Mouse (Mus musculus): ENCODE results near the gene Zbtb20. TPM values are rescaled to one million over a fixed set of nuclear protein-coding genes. Genes with fewer than 3 reads are reported as not detected.

Gene Zbtb20
- total RNA-seq (2014; rRNA removed; ENCODE audit: low replicate concordance) (19.8 and 36.2 TPM in 2 replicates), polyA plus RNA-seq (2015; fragmentation: Nextera tagmentation; extraction: Ambion mirVana) (45.8 and 48.7 TPM in 2 replicates)

DNA sequence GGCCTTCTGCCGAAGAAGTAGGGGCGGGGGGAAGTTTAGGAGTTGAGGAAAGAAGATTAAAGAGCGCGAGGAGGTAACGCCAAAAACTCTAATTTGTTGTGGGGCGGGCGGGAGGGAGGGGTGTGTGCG is at the start of gene Zbtb20:
TSS of gene Zbtb20 (plus strand) at position 30 of the 129 bp plus-strand sequence.
- 0% methylated on average over 2 of the region's 8 CpGs for WGBS
- H3K9me3 ChIP-seq (replicated peaks; ENCODE audit: control insufficient read depth, low read length), result no peaks in the 10 kb centered on the region
- peak within 1 kb of the TSS; percentile 82 for H3K4me2 ChIP-seq (ENCODE audit: low read depth, low read length)
- DNase-seq (ENCODE audit: low spot score) (no peak), ATAC-seq (ENCODE audit: insufficient read depth, low read depth) (no peak)
- peaks cover 5% of the 10 kb centered on the region; the same call in 1 of the 2 replicates for H3K4me1 ChIP-seq (ENCODE audit: control insufficient read depth, insufficient read depth)
- TF ChIP-seq EP300 (IDR thresholded peaks at IDR 0.05; ENCODE audit: low read depth), result no peak
- TF ChIP-seq CTCF (IDR thresholded peaks at IDR 0.05; ENCODE audit: low read depth), result no peak
- H3K9ac ChIP-seq (replicated peaks; ENCODE audit: low read depth, low read length), result peak within 1 kb of the TSS; percentile 83
- H3K36me3 ChIP-seq (replicated peaks; ENCODE audit: control insufficient read depth, insufficient read depth, low read length), result no peaks in the 10 kb centered on the region
- peak within 1 kb of the TSS; percentile 99 for H3K27ac ChIP-seq (ENCODE audit: low read depth)
- peak within 1 kb of the TSS; percentile 90 for H3K4me3 ChIP-seq (ENCODE audit: low read depth, low read length)
- H3K27me3 ChIP-seq (ENCODE audit: control insufficient read depth, insufficient read depth, low read length), result no peaks in the 10 kb centered on the region

DNA sequence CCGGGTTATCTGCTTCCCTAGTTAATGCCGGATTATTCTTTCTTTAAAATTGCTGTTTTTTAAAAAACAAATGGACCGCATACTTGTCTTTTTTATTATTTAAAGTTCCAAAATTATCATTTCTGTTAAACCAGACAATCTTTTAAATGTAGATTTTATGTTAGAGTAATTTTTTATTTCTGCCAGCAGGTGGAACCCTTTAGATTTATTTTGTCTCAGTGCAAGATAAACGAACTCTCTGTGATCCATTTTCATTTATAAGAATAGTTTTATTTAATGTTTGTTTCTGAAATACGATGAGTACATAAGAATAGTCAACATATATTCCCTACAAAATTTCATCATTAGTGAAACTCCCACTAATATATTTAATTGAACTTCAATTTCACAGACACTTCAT is 39.7 kb upstream of the Zbtb20 start:
- Histone ChIP-seq H3K9me3 (replicated peaks; ENCODE audit: control insufficient read depth, low read length) (no peaks in the 10 kb centered on the region), H3K36me3 (replicated peaks; ENCODE audit: control insufficient read depth, insufficient read depth, low read length) (no peaks in the 10 kb centered on the region), H3K27ac (ENCODE audit: low read depth) (no peak overlapping the region), H3K27me3 (ENCODE audit: control insufficient read depth, insufficient read depth, low read length) (no peaks in the 10 kb centered on the region), H3K4me3 (ENCODE audit: low read depth, low read length) (no peak overlapping the region), H3K4me1 (ENCODE audit: control insufficient read depth, insufficient read depth) (no peaks in the 10 kb centered on the region), H3K9ac (replicated peaks; ENCODE audit: low read depth, low read length) (no peak overlapping the region), H3K4me2 (ENCODE audit: low read depth, low read length) (no peak overlapping the region)
- TF ChIP-seq EP300 (IDR thresholded peaks at IDR 0.05; ENCODE audit: low read depth) (no peak), CTCF (IDR thresholded peaks at IDR 0.05; ENCODE audit: low read depth) (peak; percentile 19)
- ATAC-seq (ENCODE audit: insufficient read depth, low read depth), result no peak
- WGBS, result 56% methylated on average over 5 of the region's 5 CpGs
- peak; percentile 28 for DNase-seq (ENCODE audit: low spot score)

- H3K9ac ChIP-seq (replicated peaks; ENCODE audit: low read depth, low read length), result no peak overlapping the region
- H3K4me1 ChIP-seq (ENCODE audit: control insufficient read depth, insufficient read depth), result no peaks in the 10 kb centered on the region
- H3K9me3 ChIP-seq (replicated peaks; ENCODE audit: control insufficient read depth, low read length), result no peaks in the 10 kb centered on the region
- no peak overlapping the region for H3K27ac ChIP-seq (ENCODE audit: low read depth)
- TF ChIP-seq EP300 (IDR thresholded peaks at IDR 0.05; ENCODE audit: low read depth) (no peak), CTCF (IDR thresholded peaks at IDR 0.05; ENCODE audit: low read depth) (no peak)
- no peak overlapping the region for H3K4me2 ChIP-seq (ENCODE audit: low read depth, low read length)
- DNase-seq (ENCODE audit: low spot score), result no peak
- H3K4me3 ChIP-seq (ENCODE audit: low read depth, low read length), result no peak overlapping the region
- H3K36me3 ChIP-seq (replicated peaks; ENCODE audit: control insufficient read depth, insufficient read depth, low read length), result no peaks in the 10 kb centered on the region
- no peaks in the 10 kb centered on the region for H3K27me3 ChIP-seq (ENCODE audit: control insufficient read depth, insufficient read depth, low read length)
- WGBS, result 50% methylated on average over 2 of the region's 2 CpGs
- no peak for ATAC-seq (ENCODE audit: insufficient read depth, low read depth)
These were observed 39.1 kb upstream of the Zbtb20 start for GRCm38 (mm10) chr16:42836404-42837120.

DNA sequence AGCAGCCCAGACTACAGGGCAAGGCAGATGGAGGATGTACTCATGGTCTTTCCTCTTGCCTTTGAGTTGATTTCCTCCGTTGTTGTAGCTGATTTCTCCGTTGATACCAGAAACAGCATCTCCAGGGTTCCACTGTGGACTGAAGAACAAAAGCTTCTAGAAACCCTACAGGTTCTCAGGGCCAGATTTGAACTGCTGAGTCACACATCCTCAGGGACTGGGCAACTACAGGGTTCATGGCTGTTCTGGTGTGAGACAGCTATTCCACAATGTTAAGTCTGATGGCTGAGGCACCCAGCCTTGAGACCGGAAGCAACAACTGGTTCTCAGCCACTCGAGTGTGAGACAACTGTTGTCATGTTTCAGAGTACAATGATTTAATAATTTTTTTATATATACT is 37.5 kb upstream of the Zbtb20 start:
- Histone ChIP-seq H3K27ac (ENCODE audit: low read depth) (no peak overlapping the region), H3K9me3 (replicated peaks; ENCODE audit: control insufficient read depth, low read length) (no peaks in the 10 kb centered on the region), H3K36me3 (replicated peaks; ENCODE audit: control insufficient read depth, insufficient read depth, low read length) (no peaks in the 10 kb centered on the region), H3K4me2 (ENCODE audit: low read depth, low read length) (no peak overlapping the region), H3K9ac (replicated peaks; ENCODE audit: low read depth, low read length) (no peak overlapping the region), H3K4me3 (ENCODE audit: low read depth, low read length) (no peak overlapping the region), H3K4me1 (ENCODE audit: control insufficient read depth, insufficient read depth) (no peaks in the 10 kb centered on the region), H3K27me3 (ENCODE audit: control insufficient read depth, insufficient read depth, low read length) (no peaks in the 10 kb centered on the region)
- DNase-seq (ENCODE audit: low spot score), result no peak
- WGBS, result 82% methylated on average over 4 of the region's 4 CpGs
- TF ChIP-seq EP300 (IDR thresholded peaks at IDR 0.05; ENCODE audit: low read depth), result no peak
- no peak for TF ChIP-seq CTCF (IDR thresholded peaks at IDR 0.05; ENCODE audit: low read depth)
- ATAC-seq (ENCODE audit: insufficient read depth, low read depth), result no peak

DNA sequence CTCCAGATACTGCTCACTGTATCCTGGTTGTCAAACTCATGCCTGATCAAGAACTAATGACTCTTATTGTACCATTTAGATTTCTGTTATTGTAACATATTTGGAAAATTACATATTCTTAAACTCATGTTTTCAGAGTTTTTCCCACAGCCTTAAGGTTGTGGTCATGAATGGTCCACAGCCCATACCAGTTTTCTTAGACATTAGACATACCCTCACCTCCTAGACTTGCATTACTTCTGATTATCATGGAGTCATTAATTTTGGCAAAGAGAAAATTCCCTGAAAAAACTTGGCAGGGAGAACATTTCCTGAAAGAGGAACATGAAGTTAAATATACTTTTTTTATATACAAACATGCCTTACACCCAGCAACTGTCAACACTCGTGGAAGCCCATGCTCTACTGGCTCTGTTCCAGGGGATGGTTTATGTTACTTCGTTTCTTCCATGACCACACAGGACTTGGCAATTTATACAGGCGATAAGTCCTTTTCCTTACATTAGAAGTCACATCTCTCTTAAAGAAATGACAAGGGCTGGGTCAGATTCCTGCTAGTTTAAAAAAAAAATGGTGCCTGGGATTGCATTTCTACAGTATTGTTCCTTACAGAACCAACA is 18.0 kb upstream of the Zbtb20 start:
- H3K9me3 ChIP-seq (replicated peaks; ENCODE audit: control insufficient read depth, low read length), result 0 out of 2 replicates have a peak, but pooled peaks cover 3% of the 10 kb centered on the region
- no peaks in the 10 kb centered on the region for H3K36me3 ChIP-seq (replicated peaks; ENCODE audit: control insufficient read depth, insufficient read depth, low read length)
- ATAC-seq (ENCODE audit: insufficient read depth, low read depth), result no peak
- no peak overlapping the region for H3K4me2 ChIP-seq (ENCODE audit: low read depth, low read length)
- WGBS, result 45% methylated on average over 3 of the region's 3 CpGs
- no peak overlapping the region for H3K27ac ChIP-seq (ENCODE audit: low read depth)
- no peak overlapping the region for H3K4me3 ChIP-seq (ENCODE audit: low read depth, low read length)
- H3K27me3 ChIP-seq (ENCODE audit: control insufficient read depth, insufficient read depth, low read length), result no peaks in the 10 kb centered on the region
- no peak overlapping the region for H3K9ac ChIP-seq (replicated peaks; ENCODE audit: low read depth, low read length)
- DNase-seq (ENCODE audit: low spot score), result no peak
- H3K4me1 ChIP-seq (ENCODE audit: control insufficient read depth, insufficient read depth), result no peaks in the 10 kb centered on the region
- TF ChIP-seq CTCF (IDR thresholded peaks at IDR 0.05; ENCODE audit: low read depth), result no peak
- TF ChIP-seq EP300 (IDR thresholded peaks at IDR 0.05; ENCODE audit: low read depth), result no peak

GRCm38 (mm10) chr16:42859251-42859650 is 16.4 kb upstream of the Zbtb20 start:
- DNase-seq (ENCODE audit: low spot score) (no peak), ATAC-seq (ENCODE audit: insufficient read depth, low read depth) (no peak)
- H3K27me3 ChIP-seq (ENCODE audit: control insufficient read depth, insufficient read depth, low read length), result no peaks in the 10 kb centered on the region
- H3K4me3 ChIP-seq (ENCODE audit: low read depth, low read length), result no peak overlapping the region
- no peak overlapping the region for H3K9ac ChIP-seq (replicated peaks; ENCODE audit: low read depth, low read length)
- no peaks in the 10 kb centered on the region for H3K36me3 ChIP-seq (replicated peaks; ENCODE audit: control insufficient read depth, insufficient read depth, low read length)
- 0 out of 2 replicates have a peak, but pooled peaks cover 3% of the 10 kb centered on the region for H3K9me3 ChIP-seq (replicated peaks; ENCODE audit: control insufficient read depth, low read length)
- no peaks in the 10 kb centered on the region for H3K4me1 ChIP-seq (ENCODE audit: control insufficient read depth, insufficient read depth)
- TF ChIP-seq CTCF (IDR thresholded peaks at IDR 0.05; ENCODE audit: low read depth) (no peak), EP300 (IDR thresholded peaks at IDR 0.05; ENCODE audit: low read depth) (no peak)
- 59% methylated on average over 4 of the region's 4 CpGs for WGBS
- no peak overlapping the region for H3K4me2 ChIP-seq (ENCODE audit: low read depth, low read length)
- H3K27ac ChIP-seq (ENCODE audit: low read depth), result no peak overlapping the region

Data from heart, postnatal 0 days (tissue).